Mouse (Mus musculus) liver, adult 2 months (tissue): ENCODE data around the gene Wwc2.

Experiments used
- CTCF ChIP-seq: fragments of 200-500 bp; IDR thresholded peaks from 2 replicates; pipeline ENCODE4 v1.5.1; 2011; ENCODE audit warnings: low read depth, low read length, control low read depth
- POLR2A ChIP-seq: fragments of 200-500 bp; IDR thresholded peaks from 2 replicates; pipeline ENCODE4 v1.6.1; 2011; ENCODE audit warnings: low read length, control low read depth; ENCODE audit not compliant: insufficient read depth; ENCODE audit errors: extremely low read depth

DNA sequence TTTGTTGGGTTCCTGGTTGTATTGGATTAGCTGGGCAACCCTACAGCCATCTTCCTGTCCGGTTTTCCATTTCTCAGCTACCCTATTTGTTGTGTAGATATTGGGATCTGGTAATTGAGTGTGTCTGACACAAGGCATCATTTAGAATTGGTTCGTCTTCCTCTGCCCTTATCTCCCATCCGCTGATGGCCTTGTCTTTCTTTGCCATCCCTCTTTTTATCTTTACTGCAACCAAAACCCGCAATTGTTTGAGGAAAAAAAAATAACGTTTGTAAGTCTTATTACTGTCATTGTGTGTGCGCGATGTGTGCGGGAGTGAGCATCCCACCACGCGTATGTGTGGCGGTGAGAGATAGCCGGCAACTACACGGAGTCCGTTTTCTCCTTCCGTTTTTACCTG lies 18.7 kb upstream of the Wwc2 start:
- no peak for TF ChIP-seq CTCF
- TF ChIP-seq POLR2A, result no peak
